Mouse (Mus musculus): Measurements from ENCODE around the gene Zfp536. TPM values are rescaled to one million over a fixed set of nuclear protein-coding genes. Genes with fewer than 3 reads are reported as not detected.
A peak's percentile ranks its signal among the peaks of the same experiment; 100 is the strongest.

Zfp536 gene
- polyA plus RNA-seq, 1 experiment from 2014 or later = 11.4 TPM

DNA sequence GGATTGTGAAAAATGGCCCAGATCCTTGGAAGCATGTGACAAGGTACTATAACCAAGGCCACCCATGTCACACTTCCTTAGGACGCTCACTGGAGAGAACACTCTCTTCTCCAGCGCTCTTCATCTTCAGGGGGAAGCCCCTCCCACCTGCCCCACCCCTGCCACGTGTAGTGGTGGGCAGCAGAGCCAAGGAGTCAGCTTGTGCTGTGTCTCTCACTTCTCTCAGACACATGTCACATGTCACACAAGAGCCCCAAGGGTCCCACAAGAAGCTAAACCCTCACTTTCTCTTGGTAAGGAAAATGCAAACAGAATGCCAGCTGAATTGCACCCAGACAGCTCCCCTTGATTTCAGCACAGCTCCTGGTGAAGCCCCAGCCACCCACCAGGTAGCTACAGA lies 213.6 kb downstream of the Zfp536 start:
- H3K4me2 ChIP-seq (ENCODE audit: low read depth, low read length) = no peak overlapping the region
- H3K4me1 ChIP-seq (replicated peaks; ENCODE audit: control insufficient read depth, insufficient read depth, low read length) = peaks cover 21% of the 10 kb centered on the region
- no peaks in the 10 kb centered on the region for H3K9me3 ChIP-seq (ENCODE audit: control insufficient read depth, low read length)
- ATAC-seq (ENCODE audit: low read depth) = no peak
- no peak overlapping the region for H3K9ac ChIP-seq (ENCODE audit: low read length)
- no peaks in the 10 kb centered on the region for H3K36me3 ChIP-seq (ENCODE audit: control insufficient read depth, insufficient read depth, low read length)
- WGBS = 50% methylated on average over 3 of the region's 3 CpGs
- H3K4me3 ChIP-seq (ENCODE audit: low read length) = no peak overlapping the region
- no peak overlapping the region for H3K27ac ChIP-seq (ENCODE audit: low read length)
- no peaks in the 10 kb centered on the region for H3K27me3 ChIP-seq (ENCODE audit: control insufficient read depth, insufficient read depth, low read depth, low read length)

DNA sequence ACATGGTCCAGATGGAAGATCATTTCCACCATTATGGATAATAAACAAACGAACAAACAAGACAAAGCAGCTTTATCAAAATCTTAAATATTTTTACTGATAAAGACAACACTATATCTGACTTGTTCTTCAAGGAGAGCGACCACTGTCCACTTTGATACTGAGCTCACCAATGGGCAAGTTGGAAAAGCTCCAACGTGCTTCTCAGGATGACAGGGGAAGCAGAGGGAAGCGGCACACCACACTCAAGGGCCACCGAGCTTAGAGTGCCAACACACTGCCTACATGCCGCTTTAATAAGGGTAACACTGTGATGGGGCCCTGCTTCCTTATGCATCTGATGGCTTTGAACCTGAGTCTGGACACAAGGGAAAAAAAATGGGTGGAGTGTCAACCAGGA lies 214.1 kb downstream of the Zfp536 start:
- Histone ChIP-seq H3K4me2 (ENCODE audit: low read depth, low read length) (no peak overlapping the region), H3K27ac (ENCODE audit: low read length) (no peak overlapping the region), H3K9ac (ENCODE audit: low read length) (no peak overlapping the region), H3K4me3 (ENCODE audit: low read length) (no peak overlapping the region), H3K36me3 (ENCODE audit: control insufficient read depth, insufficient read depth, low read length) (no peaks in the 10 kb centered on the region), H3K9me3 (ENCODE audit: control insufficient read depth, low read length) (no peaks in the 10 kb centered on the region), H3K27me3 (ENCODE audit: control insufficient read depth, insufficient read depth, low read depth, low read length) (no peaks in the 10 kb centered on the region), H3K4me1 (replicated peaks; ENCODE audit: control insufficient read depth, insufficient read depth, low read length) (peaks cover 15% of the 10 kb centered on the region)
- 76% methylated on average over 6 of the region's 6 CpGs for WGBS
- no peak for ATAC-seq (ENCODE audit: low read depth)

DNA sequence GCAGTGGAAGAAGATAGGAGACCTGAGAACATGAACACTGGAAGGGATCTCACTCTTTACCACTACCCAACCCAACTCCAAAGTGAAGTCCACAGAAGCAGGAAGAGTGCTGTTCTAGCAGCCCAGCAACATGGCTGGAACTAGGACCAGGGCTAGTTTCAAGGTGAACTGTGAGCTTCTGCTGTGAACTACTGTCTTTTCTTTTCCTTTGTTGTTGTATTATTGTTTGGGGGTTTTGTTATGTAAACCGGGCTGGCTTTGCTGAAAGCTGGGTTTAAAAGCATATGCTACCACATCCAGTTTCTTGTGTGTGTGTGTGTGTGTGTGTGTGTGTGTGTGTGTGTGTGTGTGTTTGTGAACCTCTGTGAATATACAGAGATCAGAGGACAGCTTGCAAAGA lies 216.6 kb downstream of the Zfp536 start:
- Histone ChIP-seq H3K27ac (ENCODE audit: low read length) (no peak overlapping the region), H3K4me1 (replicated peaks; ENCODE audit: control insufficient read depth, insufficient read depth, low read length) (no peaks in the 10 kb centered on the region), H3K36me3 (ENCODE audit: control insufficient read depth, insufficient read depth, low read length) (no peaks in the 10 kb centered on the region), H3K9me3 (ENCODE audit: control insufficient read depth, low read length) (no peaks in the 10 kb centered on the region), H3K9ac (ENCODE audit: low read length) (no peak overlapping the region), H3K4me2 (ENCODE audit: low read depth, low read length) (no peak overlapping the region), H3K4me3 (ENCODE audit: low read length) (no peak overlapping the region), H3K27me3 (ENCODE audit: control insufficient read depth, insufficient read depth, low read depth, low read length) (no peaks in the 10 kb centered on the region)
- WGBS = 91% methylated on average over 1 of the region's 1 CpGs
- no peak for ATAC-seq (ENCODE audit: low read depth)

DNA sequence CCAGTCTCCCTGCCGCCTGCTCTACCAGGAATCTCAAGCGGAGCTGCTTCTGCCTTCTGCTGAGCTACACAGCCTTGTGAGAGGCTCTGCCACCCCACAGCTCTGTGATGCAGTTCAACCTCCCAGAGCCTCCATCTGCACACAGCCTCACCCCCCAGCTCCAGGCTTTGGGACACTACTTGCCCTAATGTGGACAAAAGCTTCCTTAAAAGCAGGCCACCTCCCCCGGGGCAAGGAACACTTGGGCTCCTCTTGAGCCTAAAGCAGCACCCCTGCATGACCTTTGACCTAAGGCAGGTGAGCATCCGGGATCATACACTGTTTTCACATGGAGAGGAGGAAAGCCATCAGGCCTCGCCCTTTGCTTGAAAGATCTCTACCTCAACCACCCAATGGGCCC lies 219.0 kb downstream of the Zfp536 start:
- H3K36me3 ChIP-seq (ENCODE audit: control insufficient read depth, insufficient read depth, low read length) = no peaks in the 10 kb centered on the region

GRCm38 (mm10) chr7:37553646-37554045 lies 219.8 kb downstream of the Zfp536 start:
- 70% methylated on average over 3 of the region's 3 CpGs for WGBS
- no peak overlapping the region for H3K4me3 ChIP-seq (ENCODE audit: low read length)
- no peaks in the 10 kb centered on the region for H3K27me3 ChIP-seq (ENCODE audit: control insufficient read depth, insufficient read depth, low read depth, low read length)
- no peaks in the 10 kb centered on the region for H3K36me3 ChIP-seq (ENCODE audit: control insufficient read depth, insufficient read depth, low read length)
- no peaks in the 10 kb centered on the region for H3K9me3 ChIP-seq (ENCODE audit: control insufficient read depth, low read length)
- no peaks in the 10 kb centered on the region for H3K4me1 ChIP-seq (replicated peaks; ENCODE audit: control insufficient read depth, insufficient read depth, low read length)
- no peak for ATAC-seq (ENCODE audit: low read depth)
- H3K4me2 ChIP-seq (ENCODE audit: low read depth, low read length) = no peak overlapping the region
- no peak overlapping the region for H3K9ac ChIP-seq (ENCODE audit: low read length)
- no peak overlapping the region for H3K27ac ChIP-seq (ENCODE audit: low read length)

More for the DNA sequence above, 219.0 kb downstream of the Zfp536 start:
- 69% methylated on average over 5 of the region's 5 CpGs for WGBS
- H3K27ac ChIP-seq (ENCODE audit: low read length) = no peak overlapping the region
- no peaks in the 10 kb centered on the region for H3K9me3 ChIP-seq (ENCODE audit: control insufficient read depth, low read length)
- H3K9ac ChIP-seq (ENCODE audit: low read length) = no peak overlapping the region
- H3K27me3 ChIP-seq (ENCODE audit: control insufficient read depth, insufficient read depth, low read depth, low read length) = no peaks in the 10 kb centered on the region
- no peak for ATAC-seq (ENCODE audit: low read depth)
- no peaks in the 10 kb centered on the region for H3K4me1 ChIP-seq (replicated peaks; ENCODE audit: control insufficient read depth, insufficient read depth, low read length)
- no peak overlapping the region for H3K4me3 ChIP-seq (ENCODE audit: low read length)
- no peak overlapping the region for H3K4me2 ChIP-seq (ENCODE audit: low read depth, low read length)

DNA sequence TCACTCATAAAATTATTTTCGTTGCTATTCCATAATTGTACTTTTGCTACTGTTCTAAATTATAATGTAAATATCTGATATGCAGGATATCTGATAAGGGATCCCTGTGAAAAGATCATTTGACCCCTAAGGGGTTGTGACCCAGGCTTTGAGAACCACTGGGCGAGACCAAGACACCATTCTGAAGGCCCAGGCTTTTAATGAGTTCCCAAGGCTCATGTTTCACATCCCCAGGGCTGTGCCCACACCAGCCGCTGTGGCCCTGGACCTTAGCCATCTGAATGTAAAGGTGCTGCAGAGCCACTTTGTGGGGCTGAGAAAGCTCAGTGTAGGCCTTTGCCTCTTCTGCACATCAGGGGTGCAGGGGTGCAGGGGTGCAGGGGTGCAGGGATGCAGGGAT lies 221.1 kb downstream of the Zfp536 start:
- no peaks in the 10 kb centered on the region for H3K9me3 ChIP-seq (ENCODE audit: control insufficient read depth, low read length)
- H3K4me3 ChIP-seq (ENCODE audit: low read length) = no peak overlapping the region
- H3K36me3 ChIP-seq (ENCODE audit: control insufficient read depth, insufficient read depth, low read length) = no peaks in the 10 kb centered on the region
- H3K4me2 ChIP-seq (ENCODE audit: low read depth, low read length) = no peak overlapping the region
- H3K9ac ChIP-seq (ENCODE audit: low read length) = no peak overlapping the region
- H3K27me3 ChIP-seq (ENCODE audit: control insufficient read depth, insufficient read depth, low read depth, low read length) = no peaks in the 10 kb centered on the region
- no peaks in the 10 kb centered on the region for H3K4me1 ChIP-seq (replicated peaks; ENCODE audit: control insufficient read depth, insufficient read depth, low read length)
- no peak for ATAC-seq (ENCODE audit: low read depth)
- H3K27ac ChIP-seq (ENCODE audit: low read length) = no peak overlapping the region
- WGBS = 68% methylated on average over 3 of the region's 3 CpGs

- no peaks in the 10 kb centered on the region for H3K9me3 ChIP-seq (ENCODE audit: control insufficient read depth, low read length)
- H3K27me3 ChIP-seq (ENCODE audit: control insufficient read depth, insufficient read depth, low read depth, low read length) = no peaks in the 10 kb centered on the region
- H3K4me1 ChIP-seq (replicated peaks; ENCODE audit: control insufficient read depth, insufficient read depth, low read length) = no peaks in the 10 kb centered on the region
- 36% methylated on average over 15 of the region's 15 CpGs for WGBS
- H3K4me3 ChIP-seq (ENCODE audit: low read length) = no peak overlapping the region
- H3K4me2 ChIP-seq (ENCODE audit: low read depth, low read length) = no peak overlapping the region
- H3K36me3 ChIP-seq (ENCODE audit: control insufficient read depth, insufficient read depth, low read length) = no peaks in the 10 kb centered on the region
- H3K27ac ChIP-seq (ENCODE audit: low read length) = no peak overlapping the region
- ATAC-seq (ENCODE audit: low read depth) = no peak
- no peak overlapping the region for H3K9ac ChIP-seq (ENCODE audit: low read length)
Measured at GRCm38 (mm10) chr7:37548805-37549204, 224.6 kb downstream of the Zfp536 start.

DNA sequence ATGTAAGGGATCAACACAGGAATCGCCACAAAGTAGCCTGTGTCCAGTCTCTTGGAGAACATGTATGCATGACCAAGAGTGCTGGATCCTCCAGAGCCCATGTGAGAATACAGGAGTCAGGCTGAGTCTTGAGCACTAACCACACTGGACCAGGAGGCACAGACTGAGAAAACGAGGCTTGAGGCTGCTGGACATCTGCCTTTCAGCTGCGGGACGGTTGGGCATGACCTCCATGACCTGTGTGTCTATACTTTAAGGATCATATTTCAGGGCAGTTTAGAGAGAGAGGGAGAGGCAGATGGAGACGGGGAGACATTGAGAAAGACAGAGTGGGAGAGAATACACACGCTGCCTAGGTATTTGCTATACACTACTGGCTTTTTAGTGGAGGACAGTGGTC lies 229.4 kb downstream of the Zfp536 start:
- no peak for ATAC-seq (ENCODE audit: low read depth)
- 27% methylated on average over 6 of the region's 6 CpGs for WGBS
- H3K4me1 ChIP-seq (replicated peaks; ENCODE audit: control insufficient read depth, insufficient read depth, low read length) = no peaks in the 10 kb centered on the region

DNA sequence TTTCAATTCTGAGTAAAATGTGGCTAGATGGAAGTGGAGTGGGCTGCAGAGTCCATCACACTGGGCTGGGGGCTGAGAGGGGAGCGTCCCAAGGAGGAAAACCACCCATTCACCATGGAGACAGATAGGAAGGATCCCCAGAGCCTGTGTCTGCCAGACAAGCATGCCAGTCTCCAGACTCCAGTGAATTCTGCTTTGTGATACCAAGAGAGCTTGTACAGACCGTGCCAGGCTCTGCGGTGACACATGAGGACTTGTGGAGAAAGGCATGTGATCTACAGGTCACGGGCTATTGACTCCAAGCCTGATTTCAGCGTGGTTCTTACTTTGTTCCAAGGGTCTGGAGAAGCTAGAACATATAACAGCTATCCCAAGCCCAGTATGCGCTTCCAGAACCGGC lies 230.5 kb downstream of the Zfp536 start:
- no peak for ATAC-seq (ENCODE audit: low read depth)
- Histone ChIP-seq H3K9ac (ENCODE audit: low read length) (no peak overlapping the region), H3K4me1 (replicated peaks; ENCODE audit: control insufficient read depth, insufficient read depth, low read length) (no peaks in the 10 kb centered on the region), H3K36me3 (ENCODE audit: control insufficient read depth, insufficient read depth, low read length) (no peaks in the 10 kb centered on the region), H3K27me3 (ENCODE audit: control insufficient read depth, insufficient read depth, low read depth, low read length) (no peaks in the 10 kb centered on the region), H3K4me2 (ENCODE audit: low read depth, low read length) (no peak overlapping the region), H3K9me3 (ENCODE audit: control insufficient read depth, low read length) (no peaks in the 10 kb centered on the region), H3K4me3 (ENCODE audit: low read length) (no peak overlapping the region), H3K27ac (ENCODE audit: low read length) (no peak overlapping the region)
- 83% methylated on average over 7 of the region's 7 CpGs for WGBS

More for the DNA sequence above, 229.4 kb downstream of the Zfp536 start:
- H3K27ac ChIP-seq (ENCODE audit: low read length) = no peak overlapping the region
- no peaks in the 10 kb centered on the region for H3K36me3 ChIP-seq (ENCODE audit: control insufficient read depth, insufficient read depth, low read length)
- no peaks in the 10 kb centered on the region for H3K27me3 ChIP-seq (ENCODE audit: control insufficient read depth, insufficient read depth, low read depth, low read length)
- H3K4me3 ChIP-seq (ENCODE audit: low read length) = no peak overlapping the region
- no peak overlapping the region for H3K9ac ChIP-seq (ENCODE audit: low read length)
- H3K9me3 ChIP-seq (ENCODE audit: control insufficient read depth, low read length) = no peaks in the 10 kb centered on the region
- no peak overlapping the region for H3K4me2 ChIP-seq (ENCODE audit: low read depth, low read length)

DNA sequence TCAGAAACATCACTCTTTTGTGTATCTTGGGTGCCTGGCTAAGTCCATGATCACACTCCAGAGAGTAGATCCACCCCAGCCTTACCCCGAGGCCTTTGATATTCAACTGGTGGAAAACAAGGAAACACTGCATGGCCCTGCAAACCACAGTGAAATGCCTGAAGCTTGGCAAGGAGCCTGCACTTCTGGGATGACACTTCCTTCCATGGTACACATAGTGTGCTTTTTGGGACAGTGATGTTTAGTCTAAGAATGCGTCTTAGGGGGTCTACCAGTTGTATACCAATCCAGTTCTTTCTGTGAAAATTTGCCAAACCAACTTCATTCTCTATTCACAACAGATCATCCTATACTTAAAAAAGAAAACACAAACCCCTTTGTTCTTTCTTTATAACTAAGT lies 242.3 kb downstream of the Zfp536 start:
- WGBS = 67% methylated on average over 2 of the region's 2 CpGs
- peak overlapping the region; percentile 3; the same call in 1 of the 2 replicates for H3K27ac ChIP-seq (ENCODE audit: low read length)
- peak; percentile 69 for ATAC-seq (ENCODE audit: low read depth)

More for the DNA sequence above, 242.3 kb downstream of the Zfp536 start:
- H3K4me3 ChIP-seq (ENCODE audit: low read length) = no peak overlapping the region
- no peak overlapping the region for H3K9ac ChIP-seq (ENCODE audit: low read length)
- no peak overlapping the region for H3K4me2 ChIP-seq (ENCODE audit: low read depth, low read length)
- H3K36me3 ChIP-seq (ENCODE audit: control insufficient read depth, insufficient read depth, low read length) = no peaks in the 10 kb centered on the region
- 0 out of 2 replicates have a peak, but pooled peaks cover 5% of the 10 kb centered on the region for H3K4me1 ChIP-seq (replicated peaks; ENCODE audit: control insufficient read depth, insufficient read depth, low read length)
- H3K27me3 ChIP-seq (ENCODE audit: control insufficient read depth, insufficient read depth, low read depth, low read length) = no peaks in the 10 kb centered on the region
- no peaks in the 10 kb centered on the region for H3K9me3 ChIP-seq (ENCODE audit: control insufficient read depth, low read length)

All from lung, embryonic 16.5 days (tissue).